ENCODE assay signal across 11 mouse cellular contexts in the genomic region with DNA sequence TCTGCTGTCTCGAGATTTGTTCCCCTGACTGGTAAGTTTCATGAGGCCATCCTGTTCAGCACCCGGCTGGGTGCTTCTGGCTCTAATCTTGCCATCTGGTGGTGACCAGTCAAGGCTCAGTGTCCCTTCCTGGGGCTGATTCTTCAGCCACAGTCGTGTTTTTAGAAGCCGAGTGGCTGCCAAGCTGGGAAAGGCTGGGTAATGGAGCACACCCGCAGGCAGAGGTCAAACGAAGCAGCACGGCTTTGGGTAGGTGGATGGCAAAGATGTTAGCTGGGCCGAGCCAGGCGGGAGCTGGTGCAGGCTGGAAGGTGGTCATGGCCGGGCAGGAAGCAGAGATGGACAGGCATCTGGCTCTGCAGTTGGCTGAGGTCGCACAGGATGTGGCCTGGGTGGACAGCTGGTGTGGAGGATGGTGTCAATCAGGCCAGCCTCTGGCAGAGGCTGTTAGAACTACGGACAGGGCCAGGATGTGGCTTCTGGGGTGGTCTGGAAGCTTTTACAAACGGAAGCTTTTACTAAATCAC. TPM values are rescaled to one million over a fixed set of nuclear protein-coding genes. Genes with fewer than 3 reads are reported as not detected.
A peak's percentile ranks its signal among the peaks of the same experiment; 100 is the strongest.
DNase-seq lines count a peak whose midpoint lies in the region; ATAC-seq and TF ChIP-seq lines count a peak whose summit lies in the region.
"Had no signal": no experiment of that assay in that cellular context is flagged by ENCODE, and none has a peak within 500 bp of the region (broad histone marks: within the 10 kb centered on the region; RNA-seq: fewer than 3 reads in every experiment).

No protein-coding gene starts in this region.

- peaks cover 6% of the 10 kb centered on the region for H3K4me1 ChIP-seq in hindbrain, embryonic 16.5 days (ENCODE audit: control insufficient read depth, insufficient read depth, low read depth, low read length)
- no peaks in the 10 kb centered on the region for H3K4me1 ChIP-seq in hindbrain, embryonic 11.5 days (replicated peaks; ENCODE audit: control insufficient read depth, insufficient read depth, low read length)
- H3K4me1 ChIP-seq in bone marrow, adult 2 months (ENCODE audit: control insufficient read depth, insufficient read depth, low read length) = peaks cover 6% of the 10 kb centered on the region

- H3K36me3 ChIP-seq in hindbrain, embryonic 16.5 days (ENCODE audit: control insufficient read depth, insufficient read depth, low read length) = no peaks in the 10 kb centered on the region
- no peaks in the 10 kb centered on the region for H3K36me3 ChIP-seq in hindbrain, embryonic 11.5 days (ENCODE audit: control insufficient read depth, insufficient read depth, low read length)
- H3K36me3 ChIP-seq: midbrain, embryonic 12.5 days had no signal

- 44% methylated on average over 13 of the region's 13 CpGs for WGBS in hindbrain, embryonic 16.5 days
- 50% methylated on average over 13 of the region's 13 CpGs for WGBS in hindbrain, embryonic 11.5 days
- WGBS in bone marrow, adult 2 months = 2% methylated on average over 13 of the region's 13 CpGs

- no peaks in the 10 kb centered on the region for H3K27me3 ChIP-seq in hindbrain, embryonic 16.5 days (replicated peaks; ENCODE audit: control insufficient read depth, insufficient read depth, low read length)
- no peaks in the 10 kb centered on the region for H3K27me3 ChIP-seq in hindbrain, embryonic 11.5 days (ENCODE audit: control insufficient read depth, insufficient read depth, low read length)

- H3K9me3 ChIP-seq in hindbrain, embryonic 16.5 days (ENCODE audit: control insufficient read depth, low read length) = no peaks in the 10 kb centered on the region
- H3K9me3 ChIP-seq in hindbrain, embryonic 11.5 days (ENCODE audit: control insufficient read depth, low read length) = no peaks in the 10 kb centered on the region
- H3K9me3 ChIP-seq: midbrain, embryonic 12.5 days had no signal

- ATAC-seq in hindbrain, embryonic 16.5 days = peak; percentile 45; the same call in 1 of the 2 replicates
- no peak for ATAC-seq in hindbrain, embryonic 11.5 days (ENCODE audit: low FRiP score)
- ATAC-seq in megakaryocyte progenitor cell, adult 5-6 weeks (replicated peaks; ENCODE audit: poor library complexity) = peak; percentile 81

- H3K4me2 ChIP-seq in hindbrain, embryonic 16.5 days (ENCODE audit: low read length) = no peak overlapping the region
- no peak overlapping the region for H3K4me2 ChIP-seq in hindbrain, embryonic 11.5 days (replicated peaks; ENCODE audit: low read depth, low read length)
- H3K4me2 ChIP-seq: midbrain, embryonic 12.5 days had no signal

- TF ChIP-seq POLR2A in bone marrow, adult 2 months (IDR thresholded peaks at IDR 0.05; ENCODE audit: borderline replicate concordance, control insufficient read depth, low read depth, low read length) = no peak

- no peak for TF ChIP-seq CTCF in bone marrow, adult 2 months (IDR thresholded peaks at IDR 0.05; ENCODE audit: control insufficient read depth, insufficient read depth, low read length)

- no peak overlapping the region for H3K27ac ChIP-seq in hindbrain, embryonic 16.5 days (ENCODE audit: low read depth, low read length)
- H3K27ac ChIP-seq in hindbrain, embryonic 11.5 days (ENCODE audit: low read depth, low read length) = no peak overlapping the region
- peak overlapping the region; percentile 18 for H3K27ac ChIP-seq in bone marrow, adult 2 months (ENCODE audit: control insufficient read depth, insufficient read depth, low read depth, low read length, poor library complexity)
- H3K27ac ChIP-seq: midbrain, embryonic 12.5 days had no signal

- H3K9ac ChIP-seq in hindbrain, embryonic 16.5 days (ENCODE audit: low read depth, low read length) = no peak overlapping the region
- no peak overlapping the region for H3K9ac ChIP-seq in hindbrain, embryonic 11.5 days (ENCODE audit: low read depth, low read length)
- H3K9ac ChIP-seq: midbrain, embryonic 12.5 days had no signal

- H3K4me3 ChIP-seq in hindbrain, embryonic 16.5 days (ENCODE audit: low read length) = no peak overlapping the region
- H3K4me3 ChIP-seq in hindbrain, embryonic 11.5 days (ENCODE audit: low read depth, low read length) = no peak overlapping the region
- no peak overlapping the region for H3K4me3 ChIP-seq in bone marrow, adult 2 months (replicated peaks; ENCODE audit: control insufficient read depth, low read depth, low read length)
- H3K4me3 ChIP-seq: midbrain, embryonic 12.5 days had no signal

- DNase-seq in hindbrain, embryonic 11.5 days (ENCODE audit: low spot score) = no peak
- DNase-seq in forelimb bud, embryonic 11.5 days (ENCODE audit: low read depth, low spot score) = peak; percentile 12
- DNase-seq in adrenal gland, adult 18-20 months (ENCODE audit: low spot score in 2 of 2) = no peak
- no peak for DNase-seq in urinary bladder, postnatal 25 days (ENCODE audit: low spot score)
- DNase-seq in heart, adult 11 months = no peak
- DNase-seq: adrenal gland, adult 2 months; right cerebral cortex, postnatal 25 days had no signal

RNA-seq across cellular contexts. Expression of a gene that starts 49.1 kb away (rescaled TPM):
- 0.23 and 0.31 TPM in 2 replicates for polyA plus RNA-seq in hindbrain, embryonic 16.5 days (2015; fragmentation: Nextera tagmentation; extraction: Ambion mirVana)
- 0.29 and 0.78 TPM in 2 replicates for polyA plus RNA-seq in hindbrain, embryonic 11.5 days (2014; fragmentation: Nextera tagmentation; extraction: Ambion mirVana)
- 3.6 and 12.5 TPM in 2 replicates for polyA plus RNA-seq in bone marrow, adult 2 months (2011; ENCODE audit: insufficient read depth, insufficient read length, low replicate concordance, missing spikeins)
- 6.0 and 6.2 TPM in 2 replicates for total RNA-seq in megakaryocyte progenitor cell, adult 5-6 weeks (2015)
- total RNA-seq in megakaryocyte progenitor cell, adult 5-6 weeks (2017) = 2.3 and 3.6 TPM in 2 replicates
- 1 to 10 TPM; 4.1 to 6.5 TPM for total RNA-seq in adrenal gland, adult 18-20 months (2021)
